Mouse (Mus musculus) skeletal muscle tissue, adult 2 months (tissue): ENCODE results near the gene Gm20388.

Source experiments
- DNase-seq: peaks from one replicate; pipeline ENCODE4 v3.0.0-alpha.2; 2012; ENCODE audit warnings: low read depth, low spot score

Gene Gm20388

DNA sequence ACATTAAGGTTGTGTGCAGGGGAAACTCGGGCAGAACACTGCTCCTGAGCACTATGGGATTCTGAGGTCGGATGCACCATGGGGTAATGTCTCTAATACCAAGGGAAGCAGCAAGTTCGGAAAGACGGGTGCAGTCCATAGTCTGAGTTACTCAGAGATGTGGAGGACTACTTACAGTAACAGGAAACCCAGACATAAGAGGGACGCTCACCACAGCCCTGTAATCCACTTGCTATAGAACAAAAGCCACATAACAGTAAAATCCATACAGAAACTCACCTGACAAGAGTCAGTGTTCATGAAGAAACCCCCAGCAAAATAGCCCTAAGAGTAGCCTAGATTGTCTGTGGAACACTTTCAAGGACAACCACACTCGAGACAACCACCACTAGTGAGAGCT lies 3013.4 kb downstream of the Gm20388 start:
- DNase-seq, result no peak

DNA sequence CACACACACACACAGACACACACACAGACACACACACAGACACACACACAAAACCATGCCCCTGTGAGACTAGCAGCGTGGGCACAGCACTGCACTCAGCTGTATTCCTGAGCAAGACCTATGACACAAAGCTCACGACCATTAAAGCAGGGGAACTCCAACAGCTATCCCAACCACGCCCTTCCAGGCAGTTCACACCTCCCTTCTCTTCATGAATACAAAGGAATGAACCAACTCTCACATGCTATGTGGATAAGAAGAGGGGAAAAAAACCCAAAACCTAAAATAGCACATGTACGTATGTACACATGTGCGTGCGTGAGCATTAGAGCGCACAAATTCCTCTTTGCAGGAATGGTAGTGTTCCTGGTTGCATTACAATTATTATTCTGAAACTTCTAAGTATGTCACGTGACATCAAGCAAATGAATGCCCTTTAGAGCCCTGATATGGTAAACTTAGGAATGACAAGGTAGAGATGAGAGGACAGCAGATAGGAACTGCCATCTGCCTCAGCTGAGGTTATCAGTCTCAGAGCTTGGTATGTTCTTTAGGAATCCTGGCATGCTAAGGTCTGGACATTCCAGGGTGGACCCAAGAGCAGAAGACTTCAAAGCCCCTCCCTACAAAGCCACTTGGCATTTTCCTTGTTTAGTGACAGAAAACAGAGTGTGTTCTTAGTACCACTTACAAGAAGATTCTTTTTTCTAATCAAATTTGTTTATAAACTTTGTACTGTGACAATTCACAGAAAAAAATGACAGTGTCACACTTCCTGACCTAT lies 3015.5 kb downstream of the Gm20388 start:
- DNase-seq, result no peak

- no peak for DNase-seq
These were observed 3016.1 kb downstream of the Gm20388 start for GRCm38 (mm10) chr8:122926782-122927181.

- DNase-seq, result no peak
These were observed 3017.2 kb downstream of the Gm20388 start for GRCm38 (mm10) chr8:122927841-122928240.

GRCm38 (mm10) chr8:122928631-122929224 lies 3018.1 kb downstream of the Gm20388 start:
- no peak for DNase-seq

DNA sequence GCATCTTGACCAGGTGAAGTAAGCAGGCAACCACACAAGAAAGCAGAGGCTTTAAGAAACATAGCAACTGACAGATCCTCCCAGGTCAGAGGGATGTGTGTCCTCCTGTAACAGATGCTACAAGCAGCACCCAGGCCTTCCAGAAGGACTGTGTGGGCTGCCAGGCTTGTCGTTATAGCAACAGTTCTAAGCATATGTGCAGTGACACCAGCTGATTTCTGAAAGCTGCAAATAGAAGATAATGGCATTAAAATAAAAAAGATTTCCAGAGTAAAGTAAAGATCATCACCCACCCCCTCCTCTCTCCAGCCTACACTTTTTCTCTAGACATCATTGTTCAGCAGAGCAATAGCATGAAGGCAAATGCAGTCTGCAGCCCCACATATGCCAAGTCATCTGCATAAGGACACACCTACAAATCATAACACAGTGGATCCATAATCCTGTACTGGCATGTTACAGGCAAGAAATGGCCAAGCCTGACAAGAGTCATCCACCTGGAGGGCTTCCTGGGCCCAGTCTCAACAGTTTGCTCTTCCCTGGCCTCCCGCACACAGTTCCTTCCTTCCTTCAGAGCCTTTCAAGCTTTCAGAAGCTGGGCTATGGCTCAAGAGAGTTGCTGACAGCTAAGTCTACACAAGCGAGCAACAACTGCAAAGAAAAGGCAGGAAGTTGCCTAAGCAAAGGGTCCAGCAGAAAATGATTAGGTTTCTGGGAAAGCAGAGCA lies 3021.4 kb downstream of the Gm20388 start:
- no peak for DNase-seq

DNA sequence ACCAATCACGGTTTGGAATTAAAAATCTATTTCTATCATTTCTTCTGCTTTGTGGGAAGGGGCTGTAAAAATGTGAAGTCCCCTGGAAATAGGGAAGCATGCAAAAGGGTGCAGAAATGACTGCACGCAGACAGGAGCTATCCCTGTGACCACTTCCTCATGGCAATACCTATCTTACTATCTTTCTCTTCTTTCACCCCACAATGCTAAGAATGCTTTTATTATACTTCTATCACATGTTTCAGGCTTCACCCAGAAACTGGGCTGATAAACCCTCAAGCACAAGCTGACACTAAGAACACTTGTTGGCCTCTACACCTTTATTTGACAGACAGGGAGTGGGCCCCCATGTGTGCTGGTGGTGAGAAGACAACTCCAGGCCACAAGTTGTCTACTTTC lies 3021.9 kb downstream of the Gm20388 start:
- DNase-seq, result no peak

DNA sequence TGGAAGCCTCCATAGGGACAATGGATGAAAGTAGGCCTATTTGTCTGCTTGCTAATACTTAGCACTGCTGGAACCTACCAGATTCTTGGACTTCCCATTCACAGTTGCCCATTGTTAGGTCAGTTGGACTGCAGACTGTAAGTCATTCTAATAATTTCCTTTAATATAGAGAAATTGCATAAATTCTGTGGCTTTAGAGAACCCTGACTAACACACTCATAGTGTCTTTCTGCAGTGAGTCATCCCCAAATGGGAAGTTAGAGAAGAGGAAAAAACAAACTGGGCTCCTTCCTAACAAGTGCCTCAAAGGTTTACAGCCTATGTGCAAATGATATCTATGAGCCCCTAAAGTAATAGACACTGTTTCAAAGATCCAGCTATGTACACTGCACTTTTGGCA lies 3023.3 kb downstream of the Gm20388 start:
- no peak for DNase-seq

GRCm38 (mm10) chr8:122935118-122935517 lies 3024.5 kb downstream of the Gm20388 start:
- DNase-seq, result no peak

DNA sequence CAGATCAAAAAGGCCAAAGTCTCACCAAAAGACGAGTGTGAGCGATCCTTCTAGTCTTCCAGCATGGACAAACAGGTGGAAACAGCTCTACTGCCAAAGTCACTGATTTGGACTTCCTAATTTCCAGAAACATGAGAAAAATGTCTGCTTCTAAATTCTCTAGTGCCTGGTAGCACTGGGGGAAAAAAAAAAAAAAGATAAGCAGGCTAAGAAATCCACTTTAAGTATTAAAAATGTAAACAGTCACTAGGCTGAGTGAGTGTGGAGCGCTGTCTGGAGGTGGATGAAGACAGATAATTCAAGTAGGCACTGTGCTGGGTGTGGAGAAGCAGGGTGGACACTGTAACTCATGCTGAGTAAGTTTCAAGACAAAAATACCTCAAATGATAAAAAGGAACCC lies 3025.3 kb downstream of the Gm20388 start:
- DNase-seq, result no peak

GRCm38 (mm10) chr8:122937545-122938053 lies 3027.0 kb downstream of the Gm20388 start:
- DNase-seq, result no peak

DNA sequence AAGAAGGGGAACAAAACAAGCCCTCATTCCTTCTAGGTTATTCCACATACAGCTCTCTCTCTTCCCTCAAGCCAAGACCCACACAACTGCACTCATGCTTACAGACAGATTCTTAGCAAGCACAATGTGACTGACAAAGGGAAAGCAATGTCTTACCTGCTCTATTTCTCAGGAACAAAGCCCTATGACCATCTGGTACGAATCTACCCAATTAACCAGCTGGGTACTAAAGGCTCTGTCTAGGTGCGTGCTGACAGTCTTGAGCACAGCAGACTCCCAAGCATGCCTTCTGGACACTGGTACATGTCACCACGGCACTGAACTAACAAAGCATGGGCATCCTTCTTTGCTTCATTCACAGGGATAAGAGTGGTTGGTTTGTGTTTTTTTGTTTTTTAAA lies 3027.5 kb downstream of the Gm20388 start:
- no peak for DNase-seq

DNA sequence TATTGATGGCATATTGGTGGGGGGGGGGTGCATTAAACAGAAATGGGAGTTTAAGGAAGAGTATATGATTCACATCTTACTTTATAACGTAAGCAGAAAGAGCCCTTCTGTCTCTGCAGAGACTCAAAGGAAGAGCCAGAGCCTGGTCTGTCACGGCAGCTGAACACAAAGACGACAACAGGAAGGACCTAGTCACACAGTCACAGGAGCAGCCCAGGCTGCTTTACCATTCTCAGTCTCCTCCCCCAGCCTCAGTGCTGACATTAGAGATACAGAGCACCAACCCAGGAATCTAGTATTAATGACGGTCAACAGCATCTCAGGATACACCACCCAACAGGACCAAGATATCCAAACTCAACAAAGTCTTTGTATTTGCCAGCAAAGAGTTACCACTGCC lies 3027.9 kb downstream of the Gm20388 start:
- DNase-seq, result no peak

GRCm38 (mm10) chr8:122942803-122943713 lies 3032.4 kb downstream of the Gm20388 start:
- no peak for DNase-seq

DNA sequence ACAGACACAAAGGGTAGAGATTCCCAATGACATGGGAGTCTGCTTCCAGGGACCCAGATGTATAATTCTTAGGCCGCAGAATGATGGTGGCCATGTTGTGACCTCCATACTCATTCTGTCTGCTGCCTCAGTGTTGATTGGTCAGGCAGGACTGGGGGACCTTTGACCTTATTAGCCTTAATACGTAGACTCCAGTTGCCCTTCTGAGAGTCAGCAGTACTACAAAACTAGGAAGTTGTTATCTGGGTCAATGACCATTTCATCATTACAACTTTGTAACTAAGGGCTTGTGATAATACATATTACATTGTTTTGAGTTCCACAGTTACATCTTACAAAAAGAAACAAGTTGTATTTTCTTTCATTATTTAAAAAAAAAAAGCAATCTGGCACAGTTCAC lies 3035.1 kb downstream of the Gm20388 start:
- DNase-seq, result no peak

- DNase-seq, result no peak
These were observed 3039.1 kb downstream of the Gm20388 start for GRCm38 (mm10) chr8:122949701-122950100.

DNA sequence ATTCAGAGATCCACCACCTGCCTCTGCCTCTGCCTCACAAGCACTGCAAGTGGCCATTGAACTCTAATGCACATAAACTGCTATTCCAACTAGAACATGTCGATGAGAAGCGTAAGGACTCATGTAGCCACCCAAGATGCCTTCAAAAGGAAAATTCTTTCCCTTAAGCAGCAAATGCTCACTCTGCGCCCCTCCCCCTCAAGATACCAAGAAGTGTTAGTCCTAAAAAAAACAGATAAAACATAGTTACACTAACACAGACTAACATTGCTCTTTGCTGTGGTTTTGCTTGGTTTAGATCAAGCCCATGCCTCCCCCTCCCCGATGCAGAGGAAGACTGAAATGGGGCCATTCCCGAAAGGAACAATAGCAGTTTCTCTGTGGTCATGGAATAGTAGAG lies 3040.8 kb downstream of the Gm20388 start:
- no peak for DNase-seq

DNA sequence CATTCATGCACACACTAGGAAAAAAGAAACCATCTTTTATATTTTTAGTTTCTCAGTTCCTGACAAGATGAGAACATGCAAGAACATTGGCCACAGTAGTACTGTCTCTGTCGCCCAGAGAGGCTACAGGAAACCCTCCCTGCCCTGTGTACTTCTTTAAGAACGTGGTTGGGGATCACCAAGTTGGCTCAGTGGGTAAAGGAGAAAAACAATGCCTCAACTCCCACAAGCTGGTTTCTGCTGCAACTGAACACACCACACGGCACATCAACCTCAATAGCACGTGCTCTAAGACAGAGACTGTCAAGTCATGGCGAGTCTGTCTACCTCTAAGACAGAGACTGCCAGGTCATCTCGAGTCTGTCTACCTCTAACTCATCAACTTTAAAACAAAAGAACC lies 3042.4 kb downstream of the Gm20388 start:
- DNase-seq, result no peak

DNA sequence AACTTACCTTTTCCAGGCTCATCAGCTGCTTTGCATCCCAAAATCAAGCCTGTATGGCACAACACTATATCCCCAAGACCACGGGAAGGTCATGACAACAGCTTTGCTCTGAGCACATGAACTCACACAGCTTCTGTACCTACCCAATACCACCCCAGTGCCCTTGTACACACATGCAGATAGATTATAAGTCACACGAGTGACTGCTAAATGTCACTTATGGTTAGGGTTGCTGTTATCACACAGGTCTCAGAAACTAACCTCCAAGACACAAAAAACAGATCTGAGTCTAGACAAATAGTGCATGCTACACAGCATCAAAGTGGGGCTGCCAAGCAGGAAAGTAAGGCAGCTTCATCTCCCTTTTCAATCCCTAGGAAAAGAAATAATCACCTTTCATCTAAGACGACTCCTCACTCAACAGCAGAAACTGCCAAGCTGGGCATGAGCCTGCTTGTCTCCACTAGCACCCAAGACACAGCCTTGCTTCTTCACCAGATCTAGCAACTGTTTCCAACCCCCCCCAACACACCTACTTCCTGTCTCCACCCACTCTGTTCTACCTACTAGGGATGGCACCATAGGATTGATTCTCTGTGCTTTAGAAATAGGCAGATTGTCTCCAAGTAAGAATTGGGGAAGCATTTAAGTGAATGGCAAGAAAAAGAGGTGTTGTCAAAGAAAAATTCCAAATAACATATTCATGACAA lies 3043.6 kb downstream of the Gm20388 start:
- DNase-seq, result no peak

DNA sequence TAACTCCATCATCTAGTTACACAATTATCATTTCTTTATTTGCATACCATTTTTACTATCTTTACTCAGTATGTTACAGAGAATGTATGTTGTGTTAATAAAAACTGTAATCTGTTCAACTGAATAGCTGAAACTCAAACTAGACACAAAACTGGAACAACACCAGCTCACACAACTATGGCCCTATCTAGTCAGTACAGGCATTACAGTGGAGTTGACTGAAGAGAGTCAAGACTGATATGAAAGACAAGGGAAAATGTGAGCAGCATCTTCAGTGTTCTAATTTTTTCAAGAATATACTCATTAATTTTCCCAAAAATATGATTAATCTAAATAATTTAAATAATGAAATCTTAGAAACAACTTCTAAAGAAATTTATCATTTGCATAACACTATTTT lies 3044.6 kb downstream of the Gm20388 start:
- DNase-seq, result no peak

GRCm38 (mm10) chr8:122955997-122956396 lies 3045.4 kb downstream of the Gm20388 start:
- no peak for DNase-seq
